Mouse (Mus musculus) thymus, adult 18-20 months (tissue): ENCODE results near the gene Gm9376.

ENCODE experiments used
- DNase-seq, 2 experiments: peaks; one replicate each; pipeline ENCODE4 v3.0.0; 2022; ENCODE audit warnings: mixed read lengths in 2 of 2

Gene Gm9376

DNA sequence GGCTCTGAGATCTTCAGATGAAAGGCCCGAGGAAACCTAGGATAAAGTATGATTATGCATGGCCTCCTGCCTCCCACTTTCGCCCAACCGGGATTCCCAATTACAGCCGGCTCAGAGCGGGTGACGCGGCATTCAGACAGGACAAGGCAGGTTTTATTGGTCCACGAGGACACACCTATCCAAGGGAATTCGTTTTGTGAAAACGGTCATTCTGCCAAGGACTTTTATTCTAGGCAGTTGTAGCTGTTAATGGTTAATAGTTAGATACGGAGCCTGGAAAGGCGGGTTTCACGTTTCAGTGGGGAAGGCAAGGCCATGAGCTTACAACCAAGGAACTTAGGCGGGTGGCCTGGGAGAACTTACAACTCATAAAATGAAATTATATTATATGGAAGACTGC is 16.2 kb downstream of the Gm9376 start:
- no peak for DNase-seq

DNA sequence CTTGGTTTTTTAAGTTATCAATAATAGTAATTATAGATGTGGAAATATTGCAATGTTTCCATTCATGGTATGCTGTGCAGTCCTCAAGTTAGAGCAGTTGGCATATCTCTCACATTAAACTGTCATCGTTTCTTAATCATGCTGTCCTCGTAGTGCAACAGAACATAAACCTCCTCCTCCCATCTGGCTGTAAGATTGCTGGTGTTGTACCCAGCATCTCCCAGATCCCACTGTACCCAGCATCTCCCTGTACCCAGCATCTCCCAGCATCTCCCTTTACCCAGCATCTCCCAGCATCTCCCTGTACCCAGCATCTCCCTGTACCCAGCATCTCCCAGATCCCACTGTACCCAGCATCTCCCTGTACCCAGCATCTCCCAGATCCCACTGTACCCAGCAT is 19.3 kb downstream of the Gm9376 start:
- DNase-seq, result no peak

DNA sequence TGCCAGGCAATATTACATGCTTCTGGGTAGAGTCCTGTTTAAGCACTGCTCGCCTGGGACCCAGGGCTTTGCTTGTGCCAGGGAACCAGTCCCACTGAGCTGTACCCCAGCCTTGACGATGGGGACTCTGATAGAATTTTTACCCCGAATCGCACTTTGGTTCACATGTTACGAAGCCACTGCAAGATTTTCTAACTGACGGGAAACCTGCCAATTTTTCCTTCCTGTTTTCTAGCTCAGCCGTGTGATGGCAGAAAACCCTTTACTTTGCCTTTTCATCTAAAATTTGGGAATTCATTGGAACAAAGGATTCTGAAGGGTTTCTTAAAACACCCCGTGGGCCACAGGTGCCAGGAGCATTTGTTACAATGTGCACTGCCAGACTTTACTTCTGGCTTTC is 22.4 kb downstream of the Gm9376 start:
- DNase-seq, result no peak

DNA sequence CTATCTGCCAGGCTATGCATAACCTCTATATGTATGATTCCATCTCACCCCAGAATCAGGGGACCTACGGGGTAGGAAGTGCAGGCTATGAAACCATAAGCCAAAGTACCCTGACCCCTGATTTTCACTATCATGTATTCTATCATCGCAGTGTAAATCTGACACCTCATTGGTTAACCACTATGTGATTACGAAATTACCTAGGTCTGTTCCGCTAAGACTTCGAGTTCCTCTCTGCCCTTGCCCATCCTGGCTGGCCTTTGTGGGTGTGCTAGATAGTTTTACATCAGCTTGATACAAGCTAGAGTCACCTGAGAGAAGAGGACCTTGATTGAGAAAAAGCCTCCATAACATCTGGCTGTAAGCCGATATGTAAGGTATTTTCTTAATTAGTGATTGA is 23.2 kb downstream of the Gm9376 start:
- no peak for DNase-seq

DNA sequence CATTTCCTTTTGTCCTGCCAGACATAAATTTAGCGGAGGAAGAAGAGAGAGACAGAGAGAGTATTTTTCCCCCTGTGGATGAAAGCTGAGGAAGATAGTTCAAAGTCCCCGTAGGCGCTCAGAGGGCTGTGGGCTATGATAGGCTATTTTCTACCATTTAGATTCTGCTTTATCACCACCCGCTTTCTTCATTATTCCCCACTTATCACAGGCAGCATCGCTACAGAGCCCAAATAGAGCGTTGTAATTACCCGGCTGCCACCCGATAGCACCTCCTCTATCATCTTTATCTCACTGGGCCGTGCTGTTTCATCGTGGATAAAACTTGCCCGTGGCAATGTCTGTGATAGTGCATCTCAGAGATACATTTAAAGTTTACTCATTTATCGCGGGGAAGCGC is 35.8 kb downstream of the Gm9376 start:
- no peak for DNase-seq

DNA sequence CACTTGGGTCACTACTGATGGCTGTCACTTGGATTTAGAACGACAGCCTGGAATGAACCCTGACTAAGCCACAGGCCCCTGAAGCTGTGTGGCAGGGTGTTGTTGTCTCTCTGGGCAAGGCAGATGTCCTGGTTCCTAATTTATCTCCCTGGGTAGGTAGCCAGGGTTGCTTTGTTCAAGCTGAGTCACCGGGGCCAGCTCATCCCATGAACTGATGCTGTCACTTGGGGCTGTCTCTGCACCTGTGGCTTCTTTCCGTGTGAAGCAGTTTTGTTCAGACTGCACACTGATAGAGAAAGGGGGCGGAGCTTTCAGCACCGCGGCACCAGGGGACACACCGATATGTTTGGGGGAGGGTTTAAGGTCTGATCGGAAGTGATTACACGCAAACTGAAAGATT is 37.8 kb downstream of the Gm9376 start:
- no peak for DNase-seq

DNA sequence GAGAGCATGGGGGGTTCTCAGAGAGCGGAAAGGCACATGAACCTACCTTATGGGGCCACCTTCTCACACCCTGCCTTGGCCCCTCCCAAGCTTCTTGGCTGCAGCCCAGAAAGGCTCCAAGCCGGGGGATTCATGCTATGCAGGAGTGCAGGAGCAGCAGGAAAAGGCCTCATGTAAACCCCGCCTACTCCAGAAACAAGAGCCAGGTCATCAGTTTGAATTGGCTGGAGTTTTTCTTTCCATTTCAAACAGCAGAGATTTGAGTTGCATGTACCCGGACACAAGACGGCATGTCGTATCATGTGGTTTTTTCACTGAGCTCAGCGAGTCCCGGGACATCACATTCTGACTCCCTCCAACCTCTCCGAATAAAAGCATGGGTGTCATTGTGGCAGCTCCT is 39.2 kb downstream of the Gm9376 start:
- no peak for DNase-seq

DNA sequence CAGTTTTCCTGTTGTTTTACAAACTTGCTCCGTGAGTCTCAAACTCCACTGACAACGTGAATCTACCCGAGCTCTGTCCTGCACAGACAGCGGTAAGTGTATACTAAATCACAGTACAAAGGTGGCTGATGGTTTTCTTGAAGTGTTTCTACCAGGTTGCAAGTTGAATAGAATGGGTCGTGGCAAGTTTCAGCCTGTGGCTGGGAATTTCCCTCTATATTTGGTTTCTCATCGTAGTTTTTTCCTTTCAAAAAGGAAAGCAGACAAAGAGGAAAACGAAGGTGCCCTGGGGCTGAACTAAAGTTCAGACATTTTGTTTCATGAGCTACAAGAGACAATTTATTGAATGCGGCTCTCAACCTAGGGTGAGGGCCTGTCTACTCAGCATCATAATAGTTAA is 40.3 kb downstream of the Gm9376 start:
- no peak for DNase-seq

DNA sequence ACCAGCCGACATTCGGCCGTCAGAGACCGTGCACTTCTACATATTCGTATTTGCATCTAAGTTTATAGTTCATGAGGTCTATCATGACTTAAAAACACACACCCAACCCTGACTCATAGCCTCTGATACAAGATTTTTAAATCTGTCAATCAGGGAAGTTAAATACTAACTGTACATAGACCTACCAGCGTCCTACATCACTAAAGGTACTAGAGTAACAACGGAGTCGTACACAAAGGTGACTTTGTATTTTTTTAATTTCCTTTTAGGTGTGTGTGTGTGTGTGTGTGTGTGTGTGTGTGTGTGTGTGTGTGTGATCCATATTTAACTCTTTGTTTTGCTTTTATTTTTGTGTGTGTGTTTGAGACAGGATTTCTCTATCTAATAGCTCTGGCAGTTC is 44.9 kb downstream of the Gm9376 start:
- no peak for DNase-seq

DNA sequence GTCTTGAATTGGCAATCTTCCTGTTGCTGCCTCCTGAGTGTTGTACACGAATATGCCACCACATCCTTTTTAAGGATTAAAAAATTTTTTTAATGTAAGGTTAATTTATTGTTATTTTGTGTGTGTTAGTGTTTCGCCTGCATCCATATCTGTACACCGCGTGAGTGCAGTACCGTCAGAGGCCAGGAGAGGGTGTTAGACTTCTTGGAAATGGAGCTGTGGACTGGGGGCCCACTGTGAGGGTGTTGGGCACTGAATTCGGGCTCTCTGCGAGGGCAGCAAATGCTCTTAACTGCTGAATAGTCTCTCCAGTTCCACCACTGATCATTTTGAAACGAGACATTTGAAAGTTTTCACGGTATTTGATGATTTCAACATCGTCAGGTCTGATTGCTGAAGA is 45.9 kb downstream of the Gm9376 start:
- no peak for DNase-seq

DNA sequence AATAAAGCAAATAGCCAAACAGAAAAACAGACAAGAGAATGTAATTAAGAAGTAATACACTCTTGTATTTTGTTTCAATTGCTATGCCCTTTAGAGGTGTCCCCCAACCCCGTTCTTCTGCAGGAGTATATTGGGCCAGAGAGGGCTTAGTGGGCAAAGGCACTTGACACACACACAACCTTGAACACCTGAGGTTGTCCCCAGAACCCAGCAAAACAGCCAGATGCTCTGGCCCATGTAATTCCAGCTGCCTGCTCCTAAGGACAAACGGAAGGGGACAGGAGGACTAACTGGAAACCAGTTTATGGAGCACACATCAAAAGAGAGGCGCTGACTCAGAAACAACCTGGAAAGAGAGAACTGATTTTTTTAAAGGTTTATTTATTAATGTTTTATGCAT is 47.2 kb downstream of the Gm9376 start:
- no peak for DNase-seq

DNA sequence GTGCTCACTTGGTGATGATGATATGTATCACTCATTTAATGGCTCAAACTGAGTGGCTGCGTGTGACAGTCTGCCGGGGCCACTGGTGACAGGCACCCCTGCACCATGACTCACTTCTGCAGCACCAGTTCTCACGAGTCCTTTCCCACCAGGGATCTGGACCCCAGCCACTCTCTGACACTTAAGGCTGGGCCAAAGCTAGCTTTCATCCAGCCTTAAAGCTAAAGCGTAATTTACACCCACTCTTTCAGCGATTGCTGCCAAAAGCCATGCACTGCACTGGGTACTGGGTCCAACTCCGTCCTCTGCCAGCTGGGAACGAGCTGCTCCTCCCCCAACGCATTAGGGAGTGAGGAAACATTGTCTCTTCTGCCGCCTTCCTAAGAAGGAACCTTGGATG is 50.5 kb downstream of the Gm9376 start:
- no peak for DNase-seq
